Mouse (Mus musculus): ENCODE measurements around the gene Stox2. TPM values are rescaled to one million over a fixed set of nuclear protein-coding genes. Genes with fewer than 3 reads are reported as not detected.
A peak's percentile ranks its signal among the peaks of the same experiment; 100 is the strongest.

Gene Stox2
- polyA plus RNA-seq, 1 experiment from 2014 or later: 46.7 TPM

DNA sequence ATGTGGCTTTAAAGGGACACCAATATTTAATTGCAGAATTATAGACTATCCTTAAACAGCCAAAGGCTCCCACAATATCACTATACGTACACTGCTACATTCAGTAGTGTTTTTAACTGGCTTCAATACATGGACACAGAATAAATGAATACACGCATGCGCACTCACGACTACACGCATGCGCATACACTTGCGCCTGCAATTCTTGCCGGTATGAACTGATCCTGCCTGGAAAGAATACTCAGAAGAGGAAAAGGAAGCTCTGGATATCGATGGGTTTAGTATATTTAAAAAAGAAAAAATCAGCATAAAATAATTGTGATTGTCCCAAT, 100.4 kb downstream of the Stox2 start:
- H3K9ac ChIP-seq: peak overlapping the region; percentile 52
- no peaks in the 10 kb centered on the region for H3K27me3 ChIP-seq
- 11% methylated on average over 9 of the region's 9 CpGs for WGBS
- H3K4me2 ChIP-seq: peak overlapping the region; percentile 60
- peak overlapping the region; percentile 93 for H3K27ac ChIP-seq
- ATAC-seq: peak; percentile 86
- no peaks in the 10 kb centered on the region for H3K36me3 ChIP-seq (ENCODE audit: poor library complexity, severe bottlenecking)
- no peaks in the 10 kb centered on the region for H3K9me3 ChIP-seq (replicated peaks)
- peak overlapping the region; percentile 31 for H3K4me3 ChIP-seq
- peaks cover 50% of the 10 kb centered on the region for H3K4me1 ChIP-seq

- 2% methylated on average over 15 of the region's 15 CpGs for WGBS
- ATAC-seq: peak; percentile 74
- Histone ChIP-seq H3K27me3 (no peaks in the 10 kb centered on the region), H3K9ac (peak overlapping the region; percentile 52), H3K36me3 (ENCODE audit: poor library complexity, severe bottlenecking) (no peaks in the 10 kb centered on the region), H3K9me3 (replicated peaks) (no peaks in the 10 kb centered on the region), H3K4me3 (peak overlapping the region; percentile 31), H3K27ac (peak overlapping the region; percentile 93), H3K4me2 (peak overlapping the region; percentile 60), H3K4me1 (peaks cover 51% of the 10 kb centered on the region)
Measured at GRCm38 (mm10) chr8:47345085-47345771, 100.9 kb downstream of the Stox2 start.

- H3K27me3 ChIP-seq: no peaks in the 10 kb centered on the region
- H3K9ac ChIP-seq: no peak overlapping the region
- no peak overlapping the region for H3K4me2 ChIP-seq
- no peak overlapping the region for H3K27ac ChIP-seq
- no peaks in the 10 kb centered on the region for H3K36me3 ChIP-seq (ENCODE audit: poor library complexity, severe bottlenecking)
- no peak overlapping the region for H3K4me3 ChIP-seq
- no peaks in the 10 kb centered on the region for H3K9me3 ChIP-seq (replicated peaks)
- peaks cover 44% of the 10 kb centered on the region for H3K4me1 ChIP-seq
- WGBS: 63% methylated on average over 11 of the region's 11 CpGs
- no peak for ATAC-seq
Measured at GRCm38 (mm10) chr8:47341474-47341873, 104.7 kb downstream of the Stox2 start.

DNA sequence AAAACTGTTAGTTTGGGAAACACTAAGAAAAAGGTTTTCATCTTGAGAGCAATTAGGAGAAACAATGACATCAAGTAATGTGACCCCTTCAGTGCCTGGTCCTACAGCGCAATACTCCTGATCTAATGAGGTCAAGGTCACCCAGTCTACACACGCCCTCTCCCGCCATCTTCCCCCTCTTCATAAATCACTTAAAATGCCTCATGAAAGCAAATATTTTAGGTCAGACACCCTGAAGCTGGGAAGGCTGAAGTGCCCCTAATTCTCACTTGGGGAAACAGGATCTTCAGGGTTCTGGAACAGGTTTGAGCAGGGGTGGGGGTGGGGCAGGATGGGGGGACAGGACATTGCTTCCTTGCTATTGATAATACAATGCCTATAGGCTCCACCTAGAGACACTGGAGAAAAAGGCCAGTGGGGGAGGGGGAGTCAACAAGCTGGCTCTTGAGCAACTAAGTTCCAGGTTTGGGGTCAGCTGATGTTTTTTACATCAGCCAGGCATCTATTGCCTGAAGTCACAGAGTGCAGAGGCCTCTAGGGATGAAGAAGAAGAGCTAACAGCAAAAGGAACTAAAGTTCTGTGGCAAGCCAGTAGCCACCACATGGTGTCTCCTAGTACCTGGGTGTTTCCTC, 107.4 kb downstream of the Stox2 start:
- no peaks in the 10 kb centered on the region for H3K36me3 ChIP-seq (ENCODE audit: poor library complexity, severe bottlenecking)
- no peaks in the 10 kb centered on the region for H3K27me3 ChIP-seq
- peaks cover 32% of the 10 kb centered on the region for H3K4me1 ChIP-seq
- H3K4me3 ChIP-seq: no peak overlapping the region
- H3K4me2 ChIP-seq: no peak overlapping the region
- no peak overlapping the region for H3K9ac ChIP-seq
- 36% methylated on average over 3 of the region's 3 CpGs for WGBS
- H3K27ac ChIP-seq: no peak overlapping the region
- ATAC-seq: no peak
- H3K9me3 ChIP-seq (replicated peaks): no peaks in the 10 kb centered on the region

DNA sequence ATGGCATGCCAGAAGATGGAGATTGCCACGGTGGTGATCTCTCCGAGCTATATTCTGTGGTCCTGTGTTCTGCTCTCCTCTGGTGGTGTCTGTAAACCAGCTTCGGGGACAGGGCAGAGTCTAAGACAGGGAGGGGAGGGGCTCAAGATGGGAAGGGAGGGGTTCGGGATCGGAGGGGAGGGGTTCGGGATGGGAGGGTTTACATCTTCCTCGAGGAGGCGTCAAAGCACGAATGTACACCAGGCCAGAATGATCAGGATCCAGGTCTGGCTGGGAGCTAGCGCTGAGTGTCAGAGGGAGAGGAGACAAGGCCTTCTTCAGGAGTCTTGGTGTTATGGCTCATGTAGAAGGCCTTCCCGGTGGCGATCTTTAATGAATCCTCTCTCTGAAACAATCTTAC, 109.7 kb downstream of the Stox2 start:
- H3K36me3 ChIP-seq (ENCODE audit: poor library complexity, severe bottlenecking): no peaks in the 10 kb centered on the region
- no peak overlapping the region for H3K27ac ChIP-seq
- ATAC-seq: no peak
- no peak overlapping the region for H3K4me2 ChIP-seq
- H3K9me3 ChIP-seq (replicated peaks): no peaks in the 10 kb centered on the region
- WGBS: 93% methylated on average over 12 of the region's 12 CpGs
- peaks cover 33% of the 10 kb centered on the region for H3K4me1 ChIP-seq
- H3K27me3 ChIP-seq: no peaks in the 10 kb centered on the region
- no peak overlapping the region for H3K4me3 ChIP-seq
- no peak overlapping the region for H3K9ac ChIP-seq

- ATAC-seq: no peak
- peaks cover 33% of the 10 kb centered on the region for H3K4me1 ChIP-seq
- WGBS: 93% methylated on average over 4 of the region's 4 CpGs
Measured at GRCm38 (mm10) chr8:47335940-47336339, 110.2 kb downstream of the Stox2 start.

GRCm38 (mm10) chr8:47334223-47334757, 111.9 kb downstream of the Stox2 start:
- Histone ChIP-seq H3K27ac (peak overlapping the region; percentile 83), H3K36me3 (ENCODE audit: poor library complexity, severe bottlenecking) (no peaks in the 10 kb centered on the region), H3K4me1 (peaks cover 17% of the 10 kb centered on the region), H3K27me3 (no peaks in the 10 kb centered on the region), H3K4me3 (peak overlapping the region; percentile 34), H3K9me3 (replicated peaks) (no peaks in the 10 kb centered on the region), H3K9ac (peak overlapping the region; percentile 40), H3K4me2 (peak overlapping the region; percentile 58)
- WGBS: 49% methylated on average over 9 of the region's 9 CpGs
- peak; percentile 99 for ATAC-seq

More at GRCm38 (mm10) chr8:47335940-47336339, 110.2 kb downstream of the Stox2 start:
- Histone ChIP-seq H3K9me3 (replicated peaks) (no peaks in the 10 kb centered on the region), H3K27ac (no peak overlapping the region), H3K27me3 (no peaks in the 10 kb centered on the region), H3K4me2 (no peak overlapping the region), H3K9ac (no peak overlapping the region), H3K4me3 (no peak overlapping the region), H3K36me3 (ENCODE audit: poor library complexity, severe bottlenecking) (no peaks in the 10 kb centered on the region)

- Histone ChIP-seq H3K9ac (no peak overlapping the region), H3K27me3 (no peaks in the 10 kb centered on the region), H3K36me3 (ENCODE audit: poor library complexity, severe bottlenecking) (no peaks in the 10 kb centered on the region), H3K27ac (no peak overlapping the region), H3K4me1 (peaks cover 10% of the 10 kb centered on the region; the same call in 1 of the 2 replicates), H3K4me3 (no peak overlapping the region), H3K4me2 (no peak overlapping the region), H3K9me3 (replicated peaks) (no peaks in the 10 kb centered on the region)
- WGBS: 71% methylated on average over 1 of the region's 1 CpGs
- ATAC-seq: no peak
Measured at GRCm38 (mm10) chr8:47332941-47333340, 113.2 kb downstream of the Stox2 start.

- H3K4me3 ChIP-seq: no peak overlapping the region
- H3K27ac ChIP-seq: no peak overlapping the region
- no peak overlapping the region for H3K9ac ChIP-seq
- peaks cover 10% of the 10 kb centered on the region; the same call in 1 of the 2 replicates for H3K4me1 ChIP-seq
- H3K4me2 ChIP-seq: no peak overlapping the region
- 92% methylated on average over 5 of the region's 5 CpGs for WGBS
- no peak for ATAC-seq
- H3K36me3 ChIP-seq (ENCODE audit: poor library complexity, severe bottlenecking): no peaks in the 10 kb centered on the region
- no peaks in the 10 kb centered on the region for H3K9me3 ChIP-seq (replicated peaks)
- H3K27me3 ChIP-seq: no peaks in the 10 kb centered on the region
Measured at GRCm38 (mm10) chr8:47330982-47331381, 115.2 kb downstream of the Stox2 start.

DNA sequence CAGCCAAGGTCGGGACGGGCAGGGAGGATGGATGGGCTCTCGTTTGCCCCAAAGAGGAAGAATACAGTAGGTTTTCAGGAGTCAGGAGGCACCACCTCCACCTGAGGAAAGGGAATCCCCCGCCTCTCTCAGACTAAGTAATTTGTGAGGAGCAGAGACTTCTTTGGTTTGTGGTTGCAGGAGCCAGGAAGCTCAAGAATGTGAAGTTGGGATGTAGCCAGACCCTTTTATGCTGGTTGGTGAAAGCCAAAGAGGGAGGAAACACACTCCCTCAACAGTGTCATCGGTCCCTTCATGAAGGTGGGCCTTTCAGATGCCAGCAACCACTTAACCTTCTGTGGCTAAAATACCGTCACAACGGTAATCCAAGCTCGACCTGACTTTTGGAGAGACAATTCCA, 119.8 kb downstream of the Stox2 start:
- Histone ChIP-seq H3K4me2 (no peak overlapping the region), H3K36me3 (ENCODE audit: poor library complexity, severe bottlenecking) (no peaks in the 10 kb centered on the region), H3K9ac (no peak overlapping the region), H3K4me1 (peaks cover 10% of the 10 kb centered on the region), H3K4me3 (no peak overlapping the region), H3K27ac (no peak overlapping the region), H3K9me3 (replicated peaks) (no peaks in the 10 kb centered on the region), H3K27me3 (no peaks in the 10 kb centered on the region)
- no peak for ATAC-seq
- WGBS: 93% methylated on average over 8 of the region's 8 CpGs

GRCm38 (mm10) chr8:47324117-47324820, 121.9 kb downstream of the Stox2 start:
- 27% methylated on average over 16 of the region's 16 CpGs for WGBS
- H3K27ac ChIP-seq: no peak overlapping the region
- H3K9ac ChIP-seq: no peak overlapping the region
- peak; percentile 51 for ATAC-seq
- H3K36me3 ChIP-seq (ENCODE audit: poor library complexity, severe bottlenecking): no peaks in the 10 kb centered on the region
- no peaks in the 10 kb centered on the region for H3K9me3 ChIP-seq (replicated peaks)
- H3K4me2 ChIP-seq: peak overlapping the region; percentile 28; the same call in 1 of the 2 replicates
- H3K27me3 ChIP-seq: 0 out of 2 replicates have a peak, but pooled peaks cover 2% of the 10 kb centered on the region
- peaks cover 15% of the 10 kb centered on the region for H3K4me1 ChIP-seq
- no peak overlapping the region for H3K4me3 ChIP-seq

- Histone ChIP-seq H3K9me3 (replicated peaks) (no peaks in the 10 kb centered on the region), H3K9ac (no peak overlapping the region), H3K4me2 (no peak overlapping the region), H3K27me3 (0 out of 2 replicates have a peak, but pooled peaks cover 2% of the 10 kb centered on the region), H3K4me3 (no peak overlapping the region), H3K4me1 (peaks cover 15% of the 10 kb centered on the region), H3K36me3 (ENCODE audit: poor library complexity, severe bottlenecking) (no peaks in the 10 kb centered on the region), H3K27ac (no peak overlapping the region)
- WGBS: 21% methylated on average over 5 of the region's 5 CpGs
- no peak for ATAC-seq
Measured at GRCm38 (mm10) chr8:47321282-47321681, 124.9 kb downstream of the Stox2 start.

Data from forebrain, embryonic 13.5 days (tissue).